Mouse (Mus musculus) bone marrow, adult 2 months (tissue): Measurements from ENCODE around the gene Hpd.

Experiments
- CTCF ChIP-seq: fragments of 200-500 bp; IDR thresholded peaks from 2 replicates; pipeline ENCODE4 v1.5.1; 2011; ENCODE audit warnings: low read length, control low read depth; ENCODE audit not compliant: control insufficient read depth, insufficient read depth
- POLR2A ChIP-seq: fragments of 200-500 bp; IDR thresholded peaks from 2 replicates; pipeline ENCODE4 v1.6.1; 2011; ENCODE audit warnings: low read depth, mild to moderate bottlenecking, control low read depth, low read length, borderline replicate concordance; ENCODE audit not compliant: control insufficient read depth

DNA sequence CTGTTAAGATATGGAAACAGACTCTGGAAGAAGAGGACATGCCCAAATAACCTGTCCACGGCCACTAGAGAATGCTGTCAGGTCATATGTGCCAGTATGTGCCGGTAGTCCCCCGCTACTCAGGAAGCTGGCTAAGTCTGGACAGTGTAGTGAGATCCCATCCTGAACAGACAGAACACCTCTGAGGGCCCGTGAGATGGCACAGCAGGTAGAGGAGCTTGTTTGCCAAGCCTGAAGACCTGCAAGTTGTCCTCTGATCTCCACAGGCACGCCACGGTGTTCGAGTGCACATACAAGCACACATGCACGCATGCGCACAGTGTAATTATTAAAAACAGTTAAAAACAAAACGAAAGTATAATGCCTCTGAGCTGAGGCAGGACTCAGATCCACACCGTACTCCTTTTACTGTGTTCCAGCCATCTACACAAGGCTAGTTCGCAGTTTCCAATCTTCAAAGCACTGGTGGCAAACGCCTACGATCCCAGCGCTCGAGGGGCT, 13.0 kb upstream of the Hpd start:
- TF ChIP-seq POLR2A (no peak), CTCF (no peak)
